Mouse (Mus musculus): Measurements from ENCODE around the gene Cpt1b. TPM values are rescaled to one million over a fixed set of nuclear protein-coding genes. Genes with fewer than 3 reads are reported as not detected.

Gene Cpt1b
- polyA plus RNA-seq, 1 experiment: 4.3 TPM

DNA sequence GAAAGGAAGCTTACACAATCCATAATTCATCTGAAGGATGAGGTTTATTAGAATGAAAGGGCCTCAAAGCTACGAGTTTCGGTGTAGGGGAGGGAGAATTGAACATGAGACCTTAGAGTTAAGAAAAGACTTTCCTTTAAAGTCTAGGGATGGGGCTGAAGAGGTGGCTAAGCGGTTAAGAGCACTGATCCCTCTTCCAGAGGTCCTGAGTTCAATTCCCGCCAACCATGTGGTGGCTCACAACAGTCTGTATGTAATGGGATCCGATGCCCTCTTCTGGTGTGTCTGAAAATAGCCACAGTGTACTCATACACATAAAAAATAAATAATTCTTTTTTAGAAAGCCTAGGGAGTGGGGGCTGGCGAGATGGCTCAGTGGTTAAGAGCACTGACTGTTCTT, 4.7 kb upstream of the Cpt1b start:
- TF ChIP-seq CTCF (IDR thresholded peaks at IDR 0.05; ENCODE audit: control insufficient read depth, insufficient read depth, low read length): no peak
- TF ChIP-seq POLR2A (IDR thresholded peaks at IDR 0.05; ENCODE audit: borderline replicate concordance, control insufficient read depth, low read depth, low read length): no peak
- 23% methylated on average over 6 of the region's 6 CpGs for WGBS
- peak overlapping the region; percentile 99 for H3K27ac ChIP-seq (ENCODE audit: control insufficient read depth, insufficient read depth, low read depth, low read length, poor library complexity)
- peak overlapping the region; percentile 93 for H3K4me3 ChIP-seq (replicated peaks; ENCODE audit: control insufficient read depth, low read depth, low read length)
- peaks cover 1% of the 10 kb centered on the region; the same call in 1 of the 2 replicates for H3K4me1 ChIP-seq (ENCODE audit: control insufficient read depth, insufficient read depth, low read length)

DNA sequence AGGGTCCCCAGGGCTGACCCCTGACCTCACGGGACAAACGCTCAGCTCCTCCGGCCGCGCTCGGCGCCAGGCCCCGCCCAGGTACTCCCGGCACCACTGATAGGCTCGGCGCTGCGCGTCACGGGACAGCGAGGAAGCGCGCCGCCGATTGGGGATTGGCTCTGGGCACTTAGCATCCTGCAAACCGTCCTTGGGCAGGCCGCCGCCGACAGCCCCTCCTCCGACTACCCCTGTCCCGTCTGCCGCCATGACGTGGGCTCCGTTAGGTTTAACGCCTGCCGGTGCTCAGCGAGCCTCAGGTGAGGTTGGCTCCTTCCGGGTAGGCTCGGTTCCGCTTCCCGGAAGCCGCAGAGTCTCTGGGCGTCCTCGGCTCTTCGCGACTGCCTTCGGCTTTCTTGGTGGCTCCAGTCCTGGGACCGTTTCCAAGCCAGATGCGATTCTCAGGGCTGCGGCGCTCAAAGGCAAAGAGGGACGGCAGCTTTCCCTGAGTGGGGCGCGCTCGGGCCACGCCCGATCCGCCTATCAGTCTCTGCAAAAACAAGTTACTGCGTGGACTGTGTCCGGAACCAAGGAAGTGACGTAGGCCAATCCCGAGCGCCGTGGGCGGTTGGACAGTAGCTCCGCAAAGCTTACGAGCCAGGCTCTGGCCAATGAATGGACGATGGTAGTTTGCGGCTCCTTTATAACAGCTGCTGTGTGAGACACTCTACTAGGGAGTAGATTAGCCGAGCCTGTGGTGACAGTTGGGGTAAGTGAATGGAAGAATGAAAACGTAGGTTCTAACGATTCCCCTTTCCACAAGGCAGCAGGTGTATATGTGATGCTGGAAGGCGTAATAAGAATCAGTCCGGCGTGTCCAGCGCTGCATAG, 3.9 kb upstream of the Cpt1b start, which contains the start of the genes C730034F03Rik, Gm44502 and Chkb:
TSS of gene C730034F03Rik (plus strand) at position 238 of the 870 bp plus-strand sequence.
TSS of gene Gm44502 (minus strand) at position 345 of the 870 bp plus-strand sequence.
TSS of gene Chkb (minus strand) at position 557 of the 870 bp plus-strand sequence.
- under 1% methylated on average over 70 of the region's 70 CpGs for WGBS
- peak within 1 kb of the TSS; percentile 93 for H3K4me3 ChIP-seq (replicated peaks; ENCODE audit: control insufficient read depth, low read depth, low read length)
- peaks cover 1% of the 10 kb centered on the region; the same call in 1 of the 2 replicates for H3K4me1 ChIP-seq (ENCODE audit: control insufficient read depth, insufficient read depth, low read length)
- peak within 1 kb of the TSS; percentile 99 for H3K27ac ChIP-seq (ENCODE audit: control insufficient read depth, insufficient read depth, low read depth, low read length, poor library complexity)
- TF ChIP-seq POLR2A (IDR thresholded peaks at IDR 0.05; ENCODE audit: borderline replicate concordance, control insufficient read depth, low read depth, low read length): peak; percentile 53
- TF ChIP-seq CTCF (IDR thresholded peaks at IDR 0.05; ENCODE audit: control insufficient read depth, insufficient read depth, low read length): no peak

DNA sequence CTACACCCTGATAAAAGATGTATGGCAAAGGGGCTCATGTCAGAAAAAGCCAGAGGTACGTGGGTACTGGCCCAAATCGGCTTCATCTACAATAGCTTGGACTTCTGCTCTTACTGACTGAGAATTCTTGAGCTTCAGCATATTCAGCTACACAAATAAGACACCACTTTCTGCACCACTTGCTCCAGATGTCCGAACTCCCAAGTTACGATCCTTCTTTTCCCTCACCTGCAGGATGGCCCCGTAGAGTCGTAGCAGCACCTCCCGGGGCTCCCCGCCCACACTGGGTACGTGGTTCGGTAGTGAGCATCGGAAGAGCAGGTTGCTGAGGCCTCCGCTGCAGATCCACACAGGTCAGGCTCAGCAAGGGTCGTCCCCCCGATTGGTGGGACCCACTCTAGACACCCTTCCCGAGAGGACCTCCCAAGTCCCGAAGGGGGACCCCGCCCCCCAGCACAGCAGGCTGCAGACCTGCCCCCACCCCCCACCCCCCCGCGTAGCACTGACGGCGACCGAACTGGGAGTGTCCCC, 3.2 kb upstream of the Cpt1b start:
- Histone ChIP-seq H3K27ac (ENCODE audit: control insufficient read depth, insufficient read depth, low read depth, low read length, poor library complexity) (no peak overlapping the region; the same call in 1 of the 2 replicates), H3K4me1 (ENCODE audit: control insufficient read depth, insufficient read depth, low read length) (peaks cover 1% of the 10 kb centered on the region; the same call in 1 of the 2 replicates), H3K4me3 (replicated peaks; ENCODE audit: control insufficient read depth, low read depth, low read length) (peak overlapping the region; percentile 93)
- no peak for TF ChIP-seq CTCF (IDR thresholded peaks at IDR 0.05; ENCODE audit: control insufficient read depth, insufficient read depth, low read length)
- 10% methylated on average over 22 of the region's 22 CpGs for WGBS

DNA sequence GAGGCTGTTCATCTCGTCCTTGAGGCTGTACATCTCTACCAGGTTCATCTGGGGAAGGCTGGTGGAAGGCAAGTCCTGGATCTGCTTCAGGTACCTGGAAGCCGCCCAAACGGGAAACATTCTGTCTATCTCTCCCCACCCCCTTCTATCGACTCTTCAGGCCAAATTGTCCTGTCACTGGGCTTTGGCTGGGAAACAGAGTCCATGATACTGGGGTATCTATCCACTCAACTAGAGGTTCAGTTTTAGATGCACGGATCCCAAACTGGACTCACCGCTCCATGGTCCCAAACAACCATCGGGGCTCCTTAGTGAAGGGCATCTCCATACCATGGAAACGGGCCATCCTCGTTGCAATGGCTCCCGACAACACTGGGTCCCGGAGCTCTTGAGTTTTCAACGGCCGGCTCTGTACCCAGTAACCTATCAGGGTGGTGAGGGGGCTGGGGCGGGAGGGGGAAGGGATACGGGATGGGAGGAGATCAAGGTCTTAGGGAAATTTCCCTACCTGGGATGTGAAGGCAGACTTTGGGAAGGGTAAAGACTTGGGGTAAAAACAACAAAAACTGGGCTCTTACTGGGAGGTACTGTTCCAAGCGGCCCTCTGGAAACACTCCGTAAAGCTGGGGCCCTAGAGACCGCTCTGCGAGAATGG, 2.6 kb upstream of the Cpt1b start:
- 93% methylated on average over 19 of the region's 19 CpGs for WGBS
- TF ChIP-seq POLR2A (IDR thresholded peaks at IDR 0.05; ENCODE audit: borderline replicate concordance, control insufficient read depth, low read depth, low read length) (no peak), CTCF (IDR thresholded peaks at IDR 0.05; ENCODE audit: control insufficient read depth, insufficient read depth, low read length) (no peak)
- Histone ChIP-seq H3K4me3 (replicated peaks; ENCODE audit: control insufficient read depth, low read depth, low read length) (no peak overlapping the region), H3K27ac (ENCODE audit: control insufficient read depth, insufficient read depth, low read depth, low read length, poor library complexity) (no peak overlapping the region), H3K4me1 (ENCODE audit: control insufficient read depth, insufficient read depth, low read length) (peaks cover 1% of the 10 kb centered on the region; the same call in 1 of the 2 replicates)

DNA sequence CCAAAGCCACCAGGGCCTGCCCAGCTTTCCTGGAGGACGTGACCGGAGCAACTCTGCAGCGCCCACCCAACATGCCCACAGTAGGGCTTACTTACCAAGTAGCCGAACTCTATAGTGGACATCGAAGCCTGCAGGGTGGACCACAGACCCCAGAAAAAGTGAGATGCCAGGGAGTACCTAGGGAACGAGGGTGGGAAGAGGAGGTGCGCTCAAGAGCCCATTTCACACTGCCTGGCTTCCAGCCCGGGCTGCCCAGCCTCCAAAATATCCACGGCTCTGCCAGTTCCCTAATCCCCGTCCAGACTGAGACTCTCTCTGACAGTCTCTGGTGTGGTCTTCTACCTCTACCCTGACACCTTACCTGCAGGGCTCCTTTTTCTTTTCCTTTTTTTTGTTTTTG, 1.1 kb upstream of the Cpt1b start:
- H3K27ac ChIP-seq (ENCODE audit: control insufficient read depth, insufficient read depth, low read depth, low read length, poor library complexity): no peak overlapping the region
- no peak overlapping the region for H3K4me3 ChIP-seq (replicated peaks; ENCODE audit: control insufficient read depth, low read depth, low read length)
- peaks cover 1% of the 10 kb centered on the region; the same call in 1 of the 2 replicates for H3K4me1 ChIP-seq (ENCODE audit: control insufficient read depth, insufficient read depth, low read length)
- 89% methylated on average over 10 of the region's 10 CpGs for WGBS
- TF ChIP-seq POLR2A (IDR thresholded peaks at IDR 0.05; ENCODE audit: borderline replicate concordance, control insufficient read depth, low read depth, low read length) (no peak), CTCF (IDR thresholded peaks at IDR 0.05; ENCODE audit: control insufficient read depth, insufficient read depth, low read length) (no peak)

DNA sequence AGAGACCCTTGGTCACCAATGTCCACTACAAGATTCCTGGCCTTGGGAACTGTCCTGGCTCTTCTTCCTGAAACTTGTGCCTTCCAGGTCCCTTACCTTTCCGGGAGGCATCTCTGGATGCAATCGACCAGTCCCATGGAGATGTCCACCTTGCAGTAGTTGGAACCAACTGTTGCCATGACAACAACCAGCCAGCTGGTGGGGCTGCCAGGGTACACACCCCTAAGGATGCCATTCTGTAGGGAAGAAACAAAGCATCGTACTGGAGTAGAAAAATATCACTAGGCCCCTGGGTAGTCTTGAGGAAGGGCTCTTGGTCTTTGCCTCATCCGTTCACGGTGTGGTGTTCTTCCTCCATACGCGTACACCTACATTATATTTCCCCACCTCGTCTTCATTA, 1.0 kb downstream of the Cpt1b start:
- WGBS: 90% methylated on average over 8 of the region's 8 CpGs

DNA sequence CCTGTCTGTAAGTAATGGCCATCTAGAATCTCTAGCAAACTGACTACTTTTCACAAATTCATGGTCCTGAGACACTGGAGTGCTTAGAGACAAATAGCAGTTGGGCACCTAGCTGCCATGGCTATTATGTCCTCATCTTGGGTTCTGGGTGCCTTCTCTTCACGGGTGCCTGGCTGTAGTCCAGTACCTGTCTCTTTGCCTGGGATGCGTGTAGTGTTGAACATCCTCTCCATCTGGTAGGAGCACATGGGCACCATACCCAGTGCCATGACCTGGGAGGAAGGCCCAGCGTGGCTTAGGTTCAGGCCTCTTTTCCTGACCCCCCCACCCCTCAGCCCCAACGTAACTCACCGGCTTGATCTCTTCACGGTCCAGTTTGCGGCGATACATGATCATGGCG, 3.7 kb downstream of the Cpt1b start:
- TF ChIP-seq POLR2A (IDR thresholded peaks at IDR 0.05; ENCODE audit: borderline replicate concordance, control insufficient read depth, low read depth, low read length): no peak
- no peak for TF ChIP-seq CTCF (IDR thresholded peaks at IDR 0.05; ENCODE audit: control insufficient read depth, insufficient read depth, low read length)
- no peak overlapping the region for H3K27ac ChIP-seq (ENCODE audit: control insufficient read depth, insufficient read depth, low read depth, low read length, poor library complexity)
- 92% methylated on average over 9 of the region's 9 CpGs for WGBS
- no peaks in the 10 kb centered on the region for H3K4me1 ChIP-seq (ENCODE audit: control insufficient read depth, insufficient read depth, low read length)
- no peak overlapping the region for H3K4me3 ChIP-seq (replicated peaks; ENCODE audit: control insufficient read depth, low read depth, low read length)

More for the DNA sequence above, 1.0 kb downstream of the Cpt1b start:
- no peaks in the 10 kb centered on the region for H3K4me1 ChIP-seq (ENCODE audit: control insufficient read depth, insufficient read depth, low read length)
- TF ChIP-seq CTCF (IDR thresholded peaks at IDR 0.05; ENCODE audit: control insufficient read depth, insufficient read depth, low read length): no peak
- TF ChIP-seq POLR2A (IDR thresholded peaks at IDR 0.05; ENCODE audit: borderline replicate concordance, control insufficient read depth, low read depth, low read length): no peak
- no peak overlapping the region for H3K4me3 ChIP-seq (replicated peaks; ENCODE audit: control insufficient read depth, low read depth, low read length)
- no peak overlapping the region for H3K27ac ChIP-seq (ENCODE audit: control insufficient read depth, insufficient read depth, low read depth, low read length, poor library complexity)

DNA sequence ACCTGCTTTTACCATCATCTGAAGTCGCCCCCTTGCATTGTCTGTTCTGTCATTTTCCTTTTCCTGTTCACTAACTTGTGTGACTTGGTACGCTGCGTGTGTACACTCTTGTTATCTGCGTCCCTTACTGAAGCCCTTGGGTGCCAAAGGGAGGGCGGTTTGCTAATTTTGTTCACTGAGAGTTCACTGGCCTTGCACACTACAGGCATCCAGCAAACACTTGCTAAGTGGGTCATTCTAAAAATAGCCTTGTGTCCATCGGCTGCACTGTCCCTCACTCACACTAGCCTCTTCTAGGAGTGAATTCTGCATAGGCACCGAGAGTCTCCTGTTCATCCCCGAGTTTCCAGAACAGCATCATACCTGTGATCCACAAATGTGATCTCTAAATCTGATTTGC, 10.4 kb downstream of the Cpt1b start:
- no peak overlapping the region for H3K4me3 ChIP-seq (replicated peaks; ENCODE audit: control insufficient read depth, low read depth, low read length)
- 82% methylated on average over 8 of the region's 8 CpGs for WGBS
- TF ChIP-seq CTCF (IDR thresholded peaks at IDR 0.05; ENCODE audit: control insufficient read depth, insufficient read depth, low read length): no peak
- TF ChIP-seq POLR2A (IDR thresholded peaks at IDR 0.05; ENCODE audit: borderline replicate concordance, control insufficient read depth, low read depth, low read length): no peak
- H3K4me1 ChIP-seq (ENCODE audit: control insufficient read depth, insufficient read depth, low read length): no peaks in the 10 kb centered on the region
- H3K27ac ChIP-seq (ENCODE audit: control insufficient read depth, insufficient read depth, low read depth, low read length, poor library complexity): no peak overlapping the region

Measured in bone marrow, adult 2 months (tissue).